Mouse (Mus musculus): ENCODE data around the gene Sfxn2. TPM values are rescaled to one million over a fixed set of nuclear protein-coding genes. Genes with fewer than 3 reads are reported as not detected.
"Not testable (repeated sequence)": the region's sequence is repeated elsewhere in the genome, so short reads cannot be mapped to it uniquely, and the experiment has no call there.

Sfxn2 gene
- total RNA-seq, 2 experiments from 2014 or later, result 2.2 to 3.8 TPM

DNA sequence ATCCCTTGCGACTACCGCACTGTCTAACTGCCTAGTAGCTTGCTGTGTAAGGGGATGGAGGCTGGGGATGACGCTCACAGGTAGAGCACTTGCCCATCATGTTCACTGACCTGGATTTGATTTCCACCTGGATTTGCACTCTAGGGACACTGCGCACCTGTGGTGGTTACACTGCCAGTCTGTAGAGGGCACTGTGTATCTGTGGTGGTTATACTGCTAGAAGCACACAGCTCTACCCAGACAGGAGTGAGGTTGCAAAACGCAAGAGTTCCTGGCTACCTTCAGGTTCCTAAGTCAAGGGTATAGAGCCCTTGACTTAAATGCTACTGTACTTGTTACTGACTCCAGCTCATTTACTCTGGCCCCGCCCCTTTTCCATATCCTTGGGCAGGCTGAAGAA lies 35.0 kb upstream of the Sfxn2 start:
- no peak for DNase-seq (ENCODE audit: low spot score)

DNA sequence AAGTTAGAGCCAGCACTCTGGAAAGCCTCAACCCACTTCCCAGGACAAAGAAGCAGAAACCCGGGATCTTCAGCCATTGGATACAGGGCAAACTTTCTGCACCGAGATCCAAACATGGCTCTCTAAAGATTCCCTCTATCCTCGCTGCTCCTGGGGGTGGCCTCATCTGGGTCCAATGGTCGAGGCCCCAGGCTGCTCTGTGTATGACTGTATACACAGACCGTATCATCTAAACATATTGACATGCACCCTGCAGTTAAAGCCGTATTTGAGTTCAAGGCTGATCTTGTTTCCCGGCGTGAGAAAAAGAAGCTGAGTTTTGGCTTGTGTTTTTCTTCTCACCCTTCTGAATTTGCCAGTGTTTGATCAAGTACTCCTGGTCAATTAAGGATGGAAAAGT lies 30.4 kb upstream of the Sfxn2 start:
- no peak for DNase-seq (ENCODE audit: low spot score)

DNA sequence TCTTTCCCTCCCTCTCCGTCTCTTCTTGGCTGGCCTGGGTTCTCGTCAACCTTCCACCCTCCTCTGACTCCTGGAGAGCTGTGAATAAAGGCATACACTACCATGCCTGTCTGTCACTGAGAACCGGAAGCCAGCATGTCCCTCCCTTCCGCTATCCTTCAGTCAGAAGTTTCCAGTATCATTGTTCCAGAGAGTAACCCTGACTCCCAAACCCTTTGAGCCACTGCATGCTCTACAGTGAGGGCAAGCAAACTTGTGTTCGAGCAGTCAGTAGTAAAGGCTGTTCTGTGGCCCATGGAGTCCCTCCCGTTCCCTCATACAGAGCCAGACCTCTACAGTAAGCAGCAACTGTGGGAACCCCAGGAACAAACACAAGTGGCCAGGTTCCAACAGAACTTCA lies 25.6 kb upstream of the Sfxn2 start:
- no peak for DNase-seq (ENCODE audit: low spot score)

DNA sequence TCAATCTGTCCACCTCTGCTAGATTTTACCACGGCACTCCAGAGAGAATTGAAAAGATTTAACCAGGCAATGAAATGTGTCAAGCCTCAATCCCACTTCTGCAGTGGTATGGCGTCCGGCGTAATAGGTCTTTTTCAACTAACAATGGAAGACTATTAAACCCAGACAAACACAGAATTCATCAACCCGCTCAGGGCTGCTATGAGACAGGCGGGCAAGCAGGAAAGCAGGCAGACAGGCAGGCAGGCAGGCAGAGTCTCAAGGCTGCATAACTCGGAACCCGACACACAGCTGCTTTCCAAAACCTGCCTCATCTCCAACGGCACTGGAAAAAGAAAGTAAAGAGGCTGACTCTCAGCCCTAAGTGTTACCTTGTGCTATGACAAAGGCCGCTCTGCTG lies 25.1 kb upstream of the Sfxn2 start:
- no peak for DNase-seq (ENCODE audit: low spot score)

DNA sequence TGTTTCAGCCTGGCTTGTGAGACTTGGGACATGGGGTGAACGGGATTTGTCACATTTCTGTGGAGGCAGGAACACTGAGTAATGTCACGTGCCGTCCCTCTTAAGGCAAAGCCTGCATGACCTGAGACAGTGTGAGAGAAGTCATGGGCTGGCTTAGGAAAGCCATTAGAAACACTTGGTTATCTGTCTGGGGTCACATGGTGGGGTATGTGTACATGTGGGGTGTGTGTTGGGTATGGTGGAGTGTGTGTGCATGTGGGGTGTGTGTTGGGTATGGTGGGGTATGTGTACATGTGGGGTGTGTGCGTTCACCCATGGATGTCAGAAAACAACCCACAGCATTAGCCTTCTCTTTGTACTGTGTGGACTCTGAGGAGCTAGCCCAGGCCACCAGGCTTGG lies 22.8 kb upstream of the Sfxn2 start:
- DNase-seq (ENCODE audit: low spot score), result no peak

DNA sequence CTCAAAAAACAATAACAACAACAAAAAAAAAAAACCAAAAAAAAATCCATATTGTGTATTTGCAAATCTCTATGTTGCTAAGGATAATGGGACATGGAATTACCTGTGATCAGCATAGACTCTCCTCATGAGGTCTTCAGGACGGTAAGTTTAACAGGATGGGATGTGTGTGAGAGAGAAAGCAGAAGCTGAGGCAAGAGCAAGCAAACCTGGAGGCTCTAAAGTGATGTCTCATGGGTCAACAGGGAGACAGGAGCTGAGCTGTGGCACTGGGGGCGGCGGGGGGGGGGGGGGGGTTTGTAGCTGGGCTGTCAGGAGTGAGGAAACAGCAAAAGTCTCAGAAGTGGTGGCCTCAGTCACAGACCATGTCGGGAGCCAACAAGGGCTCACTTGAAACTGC lies 20.7 kb upstream of the Sfxn2 start:
- DNase-seq (ENCODE audit: low spot score), result no peak

DNA sequence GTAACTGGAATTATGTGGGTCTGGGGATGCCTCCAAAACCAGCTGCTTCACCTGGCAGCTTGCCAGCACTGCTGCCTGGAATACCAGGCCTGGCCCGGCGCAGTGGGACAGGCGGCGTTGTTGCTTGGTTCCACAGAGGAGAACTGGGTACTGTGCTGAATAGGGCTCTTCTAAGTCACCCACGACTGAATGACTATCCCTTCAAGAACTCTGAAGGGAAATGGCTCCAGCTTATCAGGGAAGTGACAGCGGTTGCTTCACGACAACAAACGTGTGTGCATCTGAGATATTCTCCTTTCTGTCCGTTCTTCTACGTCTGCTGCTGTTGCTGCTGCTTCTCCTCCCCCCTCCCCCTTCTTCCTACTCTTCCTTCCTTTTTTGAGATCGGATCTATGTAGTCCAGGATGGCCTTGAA lies 19.6 kb upstream of the Sfxn2 start:
- peak; percentile 22 for DNase-seq (ENCODE audit: low spot score)

DNA sequence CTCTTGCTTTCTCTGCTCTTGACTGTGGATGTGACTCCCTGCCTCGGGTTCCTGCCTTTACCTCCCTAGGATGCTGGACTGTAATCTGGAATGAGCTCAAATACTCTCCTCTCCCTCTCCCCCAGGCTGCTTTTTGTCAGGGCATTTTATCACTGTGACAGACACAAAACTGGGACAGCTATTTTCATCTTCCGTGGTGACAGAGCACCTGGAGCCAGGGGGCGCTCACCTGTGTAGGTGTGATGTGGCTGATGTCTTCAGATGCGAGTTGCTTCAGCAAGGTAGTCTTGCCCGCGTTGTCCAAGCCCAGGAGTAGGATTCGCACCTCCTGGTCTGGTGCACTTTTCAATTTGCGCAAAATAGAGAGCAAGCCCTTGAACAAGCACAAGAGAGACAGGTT lies 15.2 kb upstream of the Sfxn2 start:
- DNase-seq (ENCODE audit: low spot score), result no peak

DNA sequence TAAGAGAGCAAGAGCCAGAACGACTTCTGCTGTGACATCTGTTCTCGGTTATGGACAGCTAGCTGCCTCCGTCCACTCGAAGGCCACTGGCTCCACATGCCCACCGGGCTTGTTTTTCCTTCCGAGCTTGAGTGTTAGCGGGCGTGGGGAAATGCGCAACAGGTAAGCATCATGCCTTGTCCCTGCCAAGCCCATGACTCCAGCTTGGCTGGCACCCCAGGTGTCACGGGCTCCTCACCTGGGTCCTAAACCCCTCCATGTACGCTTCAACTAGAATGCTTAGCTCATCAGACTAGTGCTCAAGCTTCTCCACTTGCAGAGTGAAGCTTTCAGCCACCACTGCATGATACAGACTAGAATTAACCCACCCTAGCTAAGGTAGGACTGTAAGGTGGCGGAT lies 14.5 kb upstream of the Sfxn2 start:
- DNase-seq (ENCODE audit: low spot score), result no peak

DNA sequence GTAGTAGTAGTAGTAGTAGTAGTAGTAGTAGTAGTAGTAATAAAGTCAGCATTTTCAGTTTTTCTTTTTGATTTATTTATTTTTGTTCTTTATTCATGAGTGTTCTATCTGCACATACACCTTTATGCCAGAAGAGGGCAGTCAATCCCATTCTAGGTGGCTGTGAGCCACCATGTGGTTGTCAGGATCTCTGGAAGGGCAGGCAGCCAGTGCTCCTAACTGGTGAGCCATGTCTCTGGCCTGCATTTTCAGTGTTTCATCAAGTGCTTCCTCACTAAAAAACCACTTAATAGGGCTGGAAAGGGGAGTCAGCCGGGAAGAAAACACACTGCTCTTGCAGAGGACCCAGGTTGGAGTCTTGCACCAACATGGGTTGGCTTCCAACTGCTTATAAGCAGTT lies 11.0 kb upstream of the Sfxn2 start:
- DNase-seq (ENCODE audit: low spot score), result peak; percentile 78

DNA sequence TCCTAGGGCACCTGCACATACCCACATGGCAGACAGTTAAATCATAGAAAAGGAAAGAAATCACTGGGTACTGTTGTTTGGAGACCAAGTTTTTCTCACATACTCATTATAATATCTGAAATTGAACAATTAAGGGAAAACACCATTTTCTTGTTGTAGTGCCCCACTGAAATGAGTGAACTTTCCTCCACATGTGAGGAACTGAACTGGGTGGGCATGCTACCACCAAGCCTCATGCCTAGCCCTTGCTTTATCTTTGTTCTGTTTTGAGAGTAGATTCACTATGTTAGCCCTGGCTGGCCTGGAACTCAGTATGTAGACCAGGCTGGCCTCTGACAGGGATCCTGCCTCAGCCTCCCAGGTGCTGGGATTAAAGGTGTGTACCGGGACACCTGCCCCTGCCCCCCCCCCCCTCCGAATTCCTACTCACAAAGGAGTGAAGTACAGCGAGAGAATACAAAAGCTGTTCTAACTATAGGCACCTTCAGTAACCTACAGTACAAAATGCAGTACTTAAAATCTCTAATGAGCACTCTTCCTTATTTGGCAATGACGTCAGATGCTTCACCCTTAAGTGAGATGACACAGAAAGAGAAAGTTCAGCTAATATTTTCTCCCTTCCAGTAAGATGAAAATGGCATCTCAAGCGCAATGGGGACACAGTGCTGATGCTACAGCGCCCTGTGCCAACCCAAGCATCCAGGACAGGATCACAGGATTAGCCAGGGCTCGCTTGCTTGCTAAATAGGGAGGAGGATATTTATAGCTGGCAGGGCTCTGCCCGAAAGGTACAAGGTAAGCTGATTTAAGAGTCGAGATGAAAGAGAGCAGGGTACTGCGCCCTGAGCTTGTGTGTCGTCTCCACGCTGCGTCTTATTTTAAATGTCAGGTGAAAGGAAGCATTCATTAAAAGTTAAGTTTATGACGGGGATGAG lies 10.3 kb upstream of the Sfxn2 start:
- DNase-seq (ENCODE audit: low spot score), result peak; percentile 78

DNA sequence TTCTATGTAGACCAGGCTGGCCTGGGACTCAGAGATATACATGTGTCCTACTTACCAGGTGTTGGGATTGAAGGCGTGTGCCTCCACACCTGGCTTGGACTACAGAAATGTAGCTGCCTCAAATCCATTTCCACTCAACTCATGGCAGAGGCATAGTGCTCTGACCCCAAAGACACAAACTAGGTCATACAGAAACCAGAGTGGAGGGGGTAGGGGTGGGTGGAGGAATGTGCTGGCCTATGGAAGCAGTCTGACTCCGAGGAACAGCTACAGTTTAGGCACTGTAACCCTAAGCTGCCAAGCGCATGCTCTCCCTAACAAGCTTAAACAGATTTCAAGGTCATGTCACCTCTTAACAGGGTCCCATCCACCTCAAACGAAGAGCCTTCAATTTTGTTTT lies 9.6 kb upstream of the Sfxn2 start:
- peak; percentile 32 for DNase-seq (ENCODE audit: low spot score)

DNA sequence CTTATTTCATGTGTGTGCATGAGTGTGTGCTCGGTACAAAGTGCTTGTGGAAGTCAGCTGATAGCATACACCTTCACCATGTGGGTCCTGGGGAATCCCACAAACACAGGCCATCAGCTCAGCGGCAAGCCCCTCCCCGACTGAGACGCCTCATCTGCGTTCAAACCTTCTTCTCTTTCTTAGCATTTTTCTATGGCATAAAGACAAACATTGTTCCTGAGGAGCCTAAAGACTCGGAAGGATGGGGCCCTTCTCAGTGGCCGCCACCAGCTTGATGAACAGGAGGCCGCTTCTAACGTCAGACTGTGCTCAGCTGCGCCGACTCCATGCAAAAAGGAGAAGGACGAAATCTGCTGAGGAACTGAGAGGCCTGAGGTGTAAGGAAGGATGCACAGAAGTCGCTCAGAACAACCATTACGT lies 9.1 kb upstream of the Sfxn2 start:
- DNase-seq (ENCODE audit: low spot score), result no peak

DNA sequence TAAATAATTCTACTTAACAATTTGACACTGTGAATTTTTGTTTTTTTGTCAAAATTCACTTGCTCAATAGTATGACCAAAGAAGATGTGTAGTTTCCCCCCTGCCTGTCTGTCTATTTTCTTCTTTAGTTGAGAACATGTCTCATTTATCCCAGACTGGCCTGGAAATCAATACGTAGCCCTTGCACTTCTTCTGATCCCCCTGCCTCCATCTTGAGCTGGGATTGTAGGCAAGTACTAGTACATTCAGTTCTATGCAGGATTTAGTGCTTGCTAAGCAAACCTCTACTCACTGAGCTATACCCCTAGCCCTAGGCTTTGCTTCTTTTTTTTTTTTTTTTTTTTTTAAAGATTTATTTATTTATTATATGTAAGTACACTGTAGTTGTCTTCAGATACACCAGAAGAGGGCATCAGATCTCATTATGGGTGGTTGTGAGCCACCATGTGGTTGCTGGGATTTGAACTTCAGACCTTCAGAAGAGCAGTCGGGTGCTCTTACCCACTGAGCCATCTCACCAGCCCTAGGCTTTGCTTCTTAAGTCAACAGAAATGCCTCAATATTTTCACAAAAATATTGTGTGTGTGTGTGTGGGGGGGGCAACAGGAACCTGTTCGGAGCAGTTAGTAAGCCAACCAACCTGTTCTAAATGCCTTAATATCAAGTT lies 1.8 kb upstream of the Sfxn2 start:
- DNase-seq (ENCODE audit: low spot score), result not testable (repeated sequence)

DNA sequence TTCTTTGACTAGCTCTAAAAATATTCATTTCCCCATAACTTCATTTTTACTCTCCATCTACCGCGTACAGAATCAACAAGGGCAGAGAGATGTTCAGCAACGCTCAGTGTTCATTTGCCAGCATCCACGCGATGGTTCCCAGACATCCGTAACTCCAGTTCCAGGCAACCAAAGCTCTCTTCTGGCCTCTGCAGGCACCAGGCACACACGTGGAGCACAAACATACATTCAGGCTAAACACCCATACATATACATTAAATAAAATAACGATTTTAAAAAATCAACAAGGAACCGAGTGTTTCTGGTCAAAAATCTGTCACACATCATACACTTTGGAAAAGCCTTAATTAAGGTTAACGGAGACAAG lies 1.3 kb upstream of the Sfxn2 start:
- no peak for DNase-seq (ENCODE audit: low spot score)

DNA sequence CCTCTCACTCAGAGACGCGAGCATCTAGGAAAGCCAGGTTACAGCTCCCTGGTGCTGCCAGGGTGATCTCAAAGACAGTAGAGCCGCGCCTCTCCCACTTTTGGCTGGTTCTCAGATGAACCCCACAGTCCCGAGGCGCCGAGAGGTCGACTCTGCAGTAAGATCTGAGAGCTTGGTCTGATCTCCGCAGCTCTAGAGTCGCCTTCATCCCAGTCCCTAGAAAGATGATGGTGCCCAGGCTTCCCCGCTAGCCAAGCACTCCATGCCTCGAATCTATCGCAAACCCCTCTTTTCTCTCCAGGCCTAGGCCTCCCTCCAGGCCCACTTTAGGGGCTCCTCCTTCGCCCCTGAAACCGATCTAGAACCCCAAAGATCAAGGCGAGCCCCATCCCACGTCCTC lies 617 bp upstream of the Sfxn2 start:
- no peak for DNase-seq (ENCODE audit: low spot score)

DNA sequence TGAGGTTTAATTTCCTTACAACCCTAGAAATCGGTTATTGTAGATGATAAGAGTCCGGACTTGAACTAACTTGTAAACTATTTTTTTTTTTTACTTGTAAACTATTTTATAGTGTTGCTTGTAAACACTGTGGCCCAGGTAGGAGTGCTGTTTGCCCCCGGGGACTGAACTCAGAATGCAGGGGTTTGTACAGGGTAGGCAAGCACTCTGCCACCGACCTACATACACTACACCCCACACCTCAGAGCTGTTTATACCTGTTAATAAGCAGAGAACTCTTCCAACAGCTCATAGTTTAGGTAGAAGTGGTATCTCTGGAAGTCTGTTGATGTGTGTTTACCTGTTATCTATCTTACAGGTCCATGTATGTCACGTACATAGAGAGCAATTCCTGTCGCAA lies 825 bp downstream of the Sfxn2 start:
- DNase-seq (ENCODE audit: low spot score), result no peak

DNA sequence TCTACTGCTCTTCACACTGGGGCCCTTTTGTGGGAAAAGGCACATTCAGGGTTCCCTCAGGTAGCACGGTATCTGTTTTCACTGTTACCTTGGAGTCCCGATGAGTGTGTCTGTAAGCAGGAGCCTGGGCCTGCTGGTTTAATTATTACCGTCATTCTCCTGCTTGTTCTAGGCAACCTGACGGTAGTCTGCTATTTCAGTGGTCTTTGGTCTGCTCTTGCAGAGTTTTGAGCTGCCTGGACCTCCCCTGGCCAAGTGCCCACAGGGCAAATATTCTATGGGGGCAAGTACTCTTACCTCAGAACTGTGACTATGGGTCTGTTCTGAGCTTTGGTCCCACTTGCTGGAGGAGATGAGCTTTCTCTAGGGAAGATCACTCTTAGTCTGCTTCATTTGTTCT lies 2.0 kb downstream of the Sfxn2 start:
- DNase-seq (ENCODE audit: low spot score), result no peak

DNA sequence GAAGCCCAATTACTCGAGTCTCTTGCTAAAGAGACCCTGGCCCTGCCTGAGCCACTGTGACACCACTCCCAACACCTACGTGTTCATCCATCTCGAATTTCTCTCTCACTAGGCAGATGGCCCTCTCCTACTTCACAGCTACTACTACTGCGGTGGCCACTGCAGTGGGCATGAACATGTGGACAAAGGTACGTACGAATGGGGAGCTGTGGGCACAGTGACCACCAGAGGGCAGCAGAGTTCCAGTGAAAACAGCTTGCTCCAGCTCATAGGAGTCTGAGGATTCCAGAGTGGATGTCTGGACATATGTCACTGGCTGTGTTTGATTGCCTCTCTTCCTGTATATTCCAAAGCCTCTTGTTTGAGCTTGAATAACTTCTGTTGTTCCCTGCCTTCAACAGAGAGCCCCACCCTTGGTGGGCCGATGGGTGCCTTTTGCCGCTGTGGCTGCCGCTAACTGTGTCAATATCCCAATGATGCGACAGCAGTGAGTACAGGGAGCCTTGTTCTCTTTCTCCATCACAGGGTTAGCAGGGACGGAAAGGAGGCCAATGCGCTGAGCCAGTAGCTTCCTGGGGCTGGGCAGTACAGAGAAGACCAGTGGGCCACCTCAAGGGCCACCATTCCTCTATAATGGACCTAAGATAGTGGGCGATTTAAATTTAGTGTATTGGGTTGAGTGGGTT lies 14.8 kb downstream of the Sfxn2 start:
- peak; percentile 88 for DNase-seq (ENCODE audit: low spot score)

DNA sequence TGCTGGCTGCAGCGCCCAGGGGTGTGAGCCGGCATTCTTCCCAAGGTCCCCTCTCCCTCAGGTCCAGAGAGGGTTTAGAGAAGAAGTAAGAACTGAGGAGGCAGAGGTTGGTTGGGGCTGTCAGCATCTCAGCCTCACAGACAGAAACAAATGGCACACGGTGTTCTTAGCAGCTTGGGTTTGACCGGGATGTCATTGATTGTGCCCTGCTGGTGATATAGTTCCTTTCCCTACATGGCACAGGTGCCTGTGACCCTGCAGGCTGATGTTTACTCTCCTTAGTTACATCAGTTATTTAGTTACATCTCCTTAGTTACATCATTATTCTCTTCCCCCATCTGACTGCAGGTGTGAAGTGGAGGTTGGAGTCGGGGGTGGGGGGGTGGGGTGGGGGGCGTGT lies 18.4 kb downstream of the Sfxn2 start:
- no peak for DNase-seq (ENCODE audit: low spot score)

DNA sequence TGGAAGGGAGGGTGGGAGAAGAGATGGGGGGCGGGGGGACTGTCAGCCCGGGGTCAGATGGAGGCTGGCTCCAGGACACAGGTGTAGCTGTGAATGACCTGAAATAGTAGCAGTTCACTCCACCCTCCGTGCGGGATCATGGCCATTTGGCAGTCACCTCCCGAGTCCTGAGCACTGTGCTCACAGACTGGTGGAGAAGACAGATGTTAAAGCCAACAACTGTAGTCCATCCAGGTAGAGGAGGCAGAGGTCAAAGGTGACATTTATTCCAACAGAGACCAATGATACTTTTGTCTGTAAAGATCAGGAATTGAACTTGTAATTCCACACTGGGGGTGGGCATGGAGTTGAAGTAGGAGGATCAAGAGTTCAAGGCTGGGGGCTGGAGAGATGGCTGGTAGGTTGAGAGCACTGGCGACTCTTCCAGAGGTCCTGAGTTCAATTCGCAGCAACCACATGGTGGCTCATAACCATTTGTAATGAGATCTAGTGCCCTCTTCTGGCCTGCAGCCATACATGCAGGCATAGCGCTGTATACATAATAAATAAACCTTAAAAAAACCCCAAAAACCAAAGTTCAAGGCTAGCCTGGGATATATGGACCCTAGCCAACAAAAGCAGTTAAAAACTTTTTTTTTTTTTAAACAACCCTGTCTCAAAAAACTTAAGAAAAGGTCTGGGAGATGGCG lies 19.7 kb downstream of the Sfxn2 start:
- no peak for DNase-seq (ENCODE audit: low spot score)

DNA sequence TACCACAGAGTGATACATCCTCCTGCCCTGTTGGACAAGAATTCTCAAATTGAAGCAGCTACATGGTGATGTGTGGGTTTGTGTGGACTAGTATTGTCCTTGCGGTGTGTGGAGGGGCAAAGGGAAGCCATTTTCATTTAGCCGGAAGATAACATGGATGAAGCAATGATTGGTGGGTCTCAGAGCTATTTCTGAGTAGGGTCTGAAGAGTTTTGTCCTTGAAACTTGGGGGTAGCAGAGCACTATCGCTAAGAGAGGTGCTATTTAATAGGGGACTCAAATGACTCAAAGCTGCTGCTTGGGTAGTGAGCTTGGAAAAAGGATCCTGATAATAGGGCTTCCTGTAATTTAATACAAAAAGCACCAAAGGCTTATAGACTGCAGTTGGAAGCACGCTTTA lies 25.0 kb downstream of the Sfxn2 start:
- DNase-seq (ENCODE audit: low spot score), result no peak

Data from gastrocnemius, adult 18-20 months (tissue).